Mouse (Mus musculus): ENCODE data around the gene Tm4sf5.

Tm4sf5 gene

GRCm38 (mm10) chr11:70540928-70541327, 35.9 kb downstream of the Tm4sf5 start:
- in situ Hi-C loops (cut with MboI) = no loop called here

DNA sequence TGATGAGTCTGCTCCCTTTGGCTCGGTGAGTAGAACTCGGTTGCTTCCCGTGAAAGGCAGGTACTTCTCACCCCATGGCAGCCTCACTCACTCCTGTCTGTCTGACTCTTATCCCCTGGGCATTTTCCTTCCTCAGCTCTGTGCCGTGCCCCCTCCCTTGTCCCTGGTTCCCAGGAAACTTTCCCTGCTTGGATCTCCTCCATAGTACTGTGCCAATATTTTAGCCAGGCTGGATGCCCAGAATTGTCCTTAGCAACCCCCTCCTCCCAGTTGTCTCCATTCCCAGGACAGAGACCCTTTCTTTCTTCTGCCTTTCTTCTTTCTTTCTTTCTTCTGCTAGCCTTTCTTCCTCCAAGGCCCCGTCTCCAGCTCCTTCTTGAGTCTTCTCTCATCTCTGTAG, 36.4 kb downstream of the Tm4sf5 start:
- in situ Hi-C loops (cut with MboI) = no loop called here

DNA sequence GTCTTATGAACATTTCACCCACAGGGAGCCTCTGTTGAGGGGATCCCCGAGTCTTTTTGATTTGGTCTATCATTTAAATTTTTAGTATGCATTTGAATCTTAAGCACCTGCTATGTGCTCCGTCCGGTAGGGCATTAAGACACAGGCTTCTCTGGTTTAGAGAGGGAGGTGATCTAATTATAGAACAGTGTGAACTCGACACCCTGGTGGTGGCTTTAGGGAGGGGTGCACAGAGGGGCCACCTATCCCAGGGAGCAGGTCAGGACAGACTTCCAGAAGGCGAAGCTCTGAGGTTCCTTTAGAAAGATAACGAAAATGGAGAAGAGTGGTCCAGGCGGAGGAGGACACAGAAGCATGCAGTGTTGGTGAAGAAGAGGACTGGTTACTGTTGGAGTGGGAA, 39.5 kb downstream of the Tm4sf5 start:
- in situ Hi-C loops (cut with MboI) = no loop called here

DNA sequence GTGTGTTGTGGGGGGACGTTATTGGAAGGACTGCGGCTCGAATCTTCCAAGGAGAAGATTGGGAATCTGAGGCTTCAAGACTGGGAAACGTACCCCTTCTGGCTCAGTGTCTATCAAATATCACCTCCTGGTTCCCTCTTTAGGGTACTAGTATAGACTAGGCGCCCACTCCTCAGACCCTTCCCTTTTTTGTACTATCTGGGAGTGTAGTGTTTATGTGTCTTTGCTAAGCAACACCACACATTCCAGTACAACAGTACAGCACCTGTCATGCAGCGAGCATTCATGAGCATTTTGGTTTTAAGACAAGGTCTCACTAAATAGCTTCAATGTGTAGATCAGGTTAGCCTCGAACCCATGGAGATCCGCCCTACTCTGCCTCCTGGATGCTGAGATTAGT, 46.5 kb downstream of the Tm4sf5 start:
- in situ Hi-C loops (cut with MboI) = no loop called here

DNA sequence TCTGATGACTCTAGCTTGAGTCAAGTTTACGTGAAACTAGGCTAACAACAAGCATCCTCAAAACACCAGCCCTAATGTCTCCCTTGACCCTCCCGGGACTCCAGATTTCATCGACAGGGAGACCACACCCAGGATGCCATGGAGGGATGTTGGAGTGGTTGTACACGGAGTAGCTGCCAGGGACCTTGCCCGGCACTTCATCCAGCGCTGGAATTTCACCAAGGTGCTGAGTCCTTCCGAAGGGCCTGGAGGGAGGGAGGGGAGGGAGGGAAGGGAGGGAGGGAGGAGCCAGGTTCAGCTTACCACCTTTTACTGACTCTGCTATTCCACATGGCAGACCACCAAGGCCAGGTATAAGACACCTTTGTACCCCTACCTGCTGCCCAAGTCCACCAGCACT, 48.9 kb downstream of the Tm4sf5 start:
- in situ Hi-C loops (cut with MboI) = no loop called here

- in situ Hi-C loops (cut with MboI) = no loop called here
Observed at GRCm38 (mm10) chr11:70557545-70557944, 52.5 kb downstream of the Tm4sf5 start.

Data from mature B cell (primary cell).